Mouse (Mus musculus): Measurements from ENCODE around the gene 4933416C03Rik.

Gene 4933416C03Rik

DNA sequence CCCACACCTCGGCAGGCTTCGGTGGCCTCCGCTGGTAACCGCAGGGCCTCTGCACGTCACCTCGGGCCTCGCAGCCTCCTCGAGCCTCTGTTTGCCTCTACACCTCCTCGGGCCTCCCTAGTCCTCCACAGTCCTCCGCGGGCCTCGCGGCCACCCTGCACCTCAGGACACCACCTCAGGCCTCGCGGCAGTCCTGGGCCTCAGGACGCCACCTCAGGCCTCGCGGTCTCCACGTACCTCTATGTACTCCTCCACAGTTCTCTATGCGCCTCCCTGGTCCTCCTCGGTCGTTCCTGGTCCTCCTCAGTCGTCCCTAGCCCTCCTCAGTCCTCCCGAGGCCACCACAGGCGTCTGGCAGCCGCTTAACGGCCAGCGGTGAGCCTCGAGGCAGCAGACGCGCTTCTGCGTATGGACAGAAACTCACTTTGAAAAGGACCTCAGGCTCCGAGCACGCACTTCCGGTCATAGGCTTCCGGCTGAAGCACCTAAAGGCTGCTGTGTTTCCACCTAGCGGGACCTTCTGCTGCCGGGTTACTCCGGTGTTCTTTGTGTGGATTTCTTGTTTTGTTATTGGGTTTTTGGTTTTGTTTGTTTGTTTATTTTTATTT is at the start of gene 4933416C03Rik:
Gene 4933416C03Rik (minus strand): TSS at position 51 of the 608 bp plus-strand sequence.
- no peak for DNase-seq

DNA sequence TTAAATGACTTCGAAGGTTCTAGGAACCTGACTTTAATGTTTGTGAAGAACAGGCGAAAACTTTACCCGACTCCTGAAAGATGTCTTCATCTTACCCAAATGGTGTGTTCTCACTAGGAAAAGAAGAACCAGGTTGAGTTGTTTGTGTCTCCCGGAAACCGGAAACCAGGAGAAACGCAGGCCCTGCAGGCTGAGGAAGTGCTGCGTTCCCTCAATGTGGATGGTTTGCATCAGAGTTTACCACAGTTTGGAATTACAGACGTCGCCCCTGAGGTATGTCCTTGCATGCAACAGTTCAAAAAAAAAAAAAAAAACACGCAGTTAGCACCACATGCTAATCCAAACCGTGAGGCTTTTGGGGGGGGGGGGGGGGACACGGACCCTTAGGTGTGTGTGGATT is 48.6 kb upstream of the 4933416C03Rik start:
- DNase-seq, result no peak

DNA sequence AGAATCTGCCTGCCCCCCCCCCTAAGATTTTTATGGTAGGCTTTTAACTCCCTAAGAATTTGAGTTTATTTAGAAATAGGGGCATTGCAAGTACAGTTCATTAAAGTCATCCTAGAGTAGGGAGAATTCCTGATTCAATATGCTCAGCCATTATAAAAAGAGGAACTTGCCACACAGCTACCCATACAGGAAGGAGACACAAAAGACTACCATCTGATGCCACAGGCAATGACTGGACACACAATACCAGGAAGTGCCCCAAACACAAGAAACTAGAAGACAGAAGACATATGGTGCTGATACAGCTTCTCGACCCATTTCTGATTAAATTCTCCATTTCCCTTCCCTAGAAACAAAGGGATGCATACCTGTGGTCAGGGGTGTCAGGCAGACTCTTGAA is 43.0 kb upstream of the 4933416C03Rik start:
- no peak for DNase-seq

DNA sequence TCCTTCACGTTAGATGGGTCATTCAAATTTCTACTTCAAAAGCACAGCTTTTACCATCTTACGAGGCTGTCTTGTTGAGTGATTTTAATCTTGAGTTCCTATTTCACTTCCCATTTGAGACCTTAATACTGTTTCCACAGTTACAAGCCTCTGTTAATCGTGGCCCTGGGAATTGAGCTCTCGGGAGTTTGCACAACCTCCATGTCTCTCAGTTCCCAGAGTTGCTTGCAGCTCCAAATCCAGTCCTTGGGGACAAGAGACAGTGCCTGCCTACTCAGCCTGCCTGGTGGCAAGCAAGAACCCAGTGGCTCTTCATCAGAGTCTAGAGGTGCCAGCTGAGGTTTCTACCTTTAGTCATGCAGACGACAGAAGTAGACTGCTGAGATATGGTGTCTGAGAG is 41.0 kb upstream of the 4933416C03Rik start:
- DNase-seq, result no peak

DNA sequence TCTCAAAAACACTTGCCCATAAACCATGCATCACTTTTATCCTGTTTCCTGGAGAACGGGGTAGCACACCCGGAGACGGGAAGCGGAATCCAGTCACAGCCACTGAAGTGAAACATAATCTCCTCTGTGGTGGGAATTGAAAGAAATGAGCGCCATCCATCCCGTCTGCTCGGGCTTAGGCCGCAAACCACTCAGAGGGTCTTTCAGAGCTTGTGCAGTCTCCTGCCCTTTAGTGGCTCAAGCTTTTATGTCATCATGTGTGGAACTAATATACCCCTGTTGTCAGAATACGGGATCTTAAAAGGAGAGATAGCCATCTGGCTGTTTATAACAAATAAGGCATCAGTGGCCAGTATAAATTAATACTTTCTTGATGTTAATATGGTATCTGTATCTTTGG is 32.4 kb upstream of the 4933416C03Rik start:
- DNase-seq, result no peak

DNA sequence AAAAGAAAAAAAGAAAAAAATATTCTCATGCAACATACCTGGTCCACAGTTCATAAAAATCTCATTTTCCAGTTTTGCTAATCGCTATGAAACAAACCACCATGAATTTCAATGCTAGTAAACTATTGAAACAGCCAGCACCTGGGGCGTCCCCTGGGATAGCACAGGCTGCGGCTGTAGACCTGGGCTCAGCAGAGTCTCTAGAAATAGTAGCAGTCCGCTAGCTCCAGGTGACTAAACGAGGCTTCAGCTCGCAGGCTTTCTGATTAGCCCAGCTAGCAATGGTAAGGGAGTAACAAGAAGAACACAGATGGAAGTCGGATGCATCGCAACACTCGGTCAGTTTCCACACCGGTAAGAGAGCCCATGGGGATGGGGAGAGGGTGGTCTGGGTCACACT is 30.0 kb upstream of the 4933416C03Rik start:
- no peak for DNase-seq

DNA sequence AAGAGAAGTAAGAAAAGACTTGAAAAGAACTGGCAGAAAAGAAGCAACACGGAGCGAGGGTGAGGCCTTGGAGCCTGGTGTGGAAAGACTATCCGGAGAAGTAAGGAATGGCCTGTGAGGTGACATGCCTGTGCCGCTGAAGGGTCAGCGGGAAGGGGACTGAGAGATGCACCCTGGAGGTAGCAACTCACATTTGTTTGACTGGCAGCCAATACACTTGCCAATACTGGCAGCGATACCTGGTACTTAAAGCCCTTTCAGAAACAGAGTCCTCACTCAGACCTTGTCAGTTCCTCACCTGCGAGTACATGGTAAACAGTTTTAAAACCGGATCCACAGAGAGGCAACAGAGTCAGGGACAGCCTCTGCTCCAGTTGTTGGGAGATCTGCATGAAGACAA is 26.5 kb upstream of the 4933416C03Rik start:
- no peak for DNase-seq

DNA sequence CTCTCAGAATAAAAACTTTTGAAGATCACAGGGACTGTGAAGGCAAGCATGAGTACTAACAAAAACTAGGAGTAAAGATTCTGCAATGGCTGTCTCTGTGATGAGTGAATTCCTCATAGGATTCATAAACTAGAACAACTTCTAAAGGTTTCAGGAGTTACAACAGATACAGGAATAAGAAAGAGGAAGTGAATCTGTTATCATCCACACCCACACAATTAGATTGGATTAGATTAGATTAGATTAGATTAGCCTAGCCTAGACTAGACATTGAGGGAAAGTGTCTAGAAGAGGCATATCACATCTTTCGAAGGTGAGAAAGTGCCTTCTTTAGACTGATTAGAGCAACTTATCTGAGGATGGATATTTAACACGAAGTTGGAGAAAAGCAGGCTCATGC is 21.5 kb upstream of the 4933416C03Rik start:
- DNase-seq, result no peak

DNA sequence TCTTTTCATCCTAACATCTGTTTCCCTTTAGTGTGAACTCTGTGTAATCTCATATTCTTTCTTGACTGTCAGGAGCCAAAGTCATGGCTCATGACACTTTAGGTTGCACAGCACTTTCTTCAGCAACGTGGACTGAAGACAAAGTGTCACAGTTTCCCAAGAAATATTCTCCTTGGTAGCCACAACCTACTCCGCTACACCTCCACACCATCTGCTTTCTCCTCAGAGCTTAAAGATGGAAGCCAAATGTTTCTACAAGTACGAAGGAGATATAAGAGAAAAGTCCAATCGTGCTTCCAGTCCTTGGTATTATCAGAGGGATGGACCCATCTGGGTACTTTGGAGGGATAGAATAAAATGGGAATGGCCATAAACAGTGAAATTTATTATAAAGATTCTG is 18.5 kb upstream of the 4933416C03Rik start:
- no peak for DNase-seq

DNA sequence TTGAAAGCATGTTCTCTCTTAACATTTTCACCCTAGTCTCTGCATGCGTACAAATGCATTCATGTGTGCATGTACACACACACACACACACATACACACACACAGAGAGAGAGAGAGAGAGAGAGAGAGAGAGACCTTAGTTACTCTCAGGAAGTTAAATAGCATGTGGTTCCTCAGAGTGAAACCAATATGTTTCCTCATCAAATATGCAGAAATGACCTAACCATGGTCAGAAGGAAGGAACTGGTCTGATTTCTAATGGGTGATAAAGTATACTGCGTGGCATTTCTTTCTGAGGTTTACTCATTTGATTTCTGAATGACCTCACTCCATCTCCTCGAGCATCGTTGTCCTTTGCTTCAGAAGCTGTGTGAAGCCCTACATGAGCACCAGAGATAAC is 17.5 kb upstream of the 4933416C03Rik start:
- no peak for DNase-seq

DNA sequence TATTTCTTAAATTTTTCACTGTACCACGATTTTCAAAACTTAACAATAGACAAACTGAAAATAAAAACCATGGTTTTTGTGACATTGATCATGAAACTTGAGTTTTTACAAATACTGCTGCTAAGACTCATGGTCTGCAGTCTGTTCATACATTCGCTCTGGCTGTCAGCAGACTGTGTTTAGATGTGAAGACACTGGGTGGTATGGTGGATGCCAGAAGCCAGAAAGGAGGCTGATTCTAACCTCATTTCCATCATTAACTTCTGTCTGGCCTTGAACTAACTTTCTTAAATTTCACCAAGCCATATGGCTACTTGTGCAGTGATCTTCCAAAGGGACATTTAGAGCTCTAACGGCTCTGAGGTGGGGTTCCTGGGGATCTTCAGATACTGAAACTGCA is 16.7 kb upstream of the 4933416C03Rik start:
- no peak for DNase-seq

DNA sequence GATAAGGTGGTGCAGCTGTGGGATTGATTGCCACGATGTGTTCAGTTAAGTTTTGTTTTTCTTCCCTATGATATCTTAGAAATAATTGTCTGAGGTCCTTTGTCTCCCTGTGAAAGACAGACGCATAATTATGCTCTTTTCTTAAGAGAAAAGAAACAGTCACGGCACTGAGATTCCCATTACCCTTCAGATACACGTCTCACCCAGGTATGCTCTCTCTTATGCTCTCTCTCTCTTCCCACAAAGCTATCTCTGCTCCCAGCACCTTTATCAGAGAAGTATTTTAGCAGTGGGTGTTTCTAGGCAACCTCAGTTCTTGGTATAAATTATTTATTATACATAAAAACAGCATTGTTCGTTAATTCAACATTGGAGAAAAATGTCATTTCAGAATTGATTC is 11.6 kb upstream of the 4933416C03Rik start:
- no peak for DNase-seq

DNA sequence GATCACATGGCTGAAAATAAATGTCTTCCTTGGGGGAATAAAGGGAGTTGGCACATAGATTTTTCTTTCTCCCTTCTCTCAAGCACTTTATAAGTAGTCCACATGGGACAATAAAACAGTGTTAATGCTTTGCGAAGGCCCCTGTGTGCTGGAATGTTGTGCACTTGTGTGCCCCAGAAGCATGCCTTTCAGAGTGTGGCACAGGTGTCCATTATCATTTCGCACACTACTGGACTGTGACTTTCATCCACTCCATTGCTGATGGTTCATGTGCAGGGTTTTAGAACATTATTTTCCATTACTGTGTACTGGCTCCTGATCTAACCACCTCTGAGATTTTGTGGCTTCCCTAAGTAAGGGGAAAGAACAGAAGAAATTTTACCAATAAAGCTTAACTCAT is 10.1 kb upstream of the 4933416C03Rik start:
- no peak for DNase-seq

DNA sequence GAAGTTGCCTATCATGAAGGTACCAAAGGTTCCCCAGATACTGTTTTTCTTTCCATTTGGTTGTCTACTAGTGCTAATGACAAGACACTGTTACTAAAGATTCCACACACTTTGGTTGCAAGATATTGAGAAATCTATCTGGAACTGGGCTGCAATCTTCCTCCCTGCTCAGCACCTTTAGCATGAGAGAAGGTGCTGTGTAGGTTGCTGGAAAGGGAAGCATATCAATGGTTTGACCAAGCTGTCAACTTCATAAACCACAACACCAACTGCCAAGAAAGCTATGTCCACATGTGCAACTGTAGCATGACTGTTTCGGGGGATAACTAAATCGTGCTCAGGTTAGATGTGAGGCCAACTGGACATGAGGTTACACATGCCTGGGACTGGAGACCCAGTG is 7.7 kb upstream of the 4933416C03Rik start:
- DNase-seq, result no peak

DNA sequence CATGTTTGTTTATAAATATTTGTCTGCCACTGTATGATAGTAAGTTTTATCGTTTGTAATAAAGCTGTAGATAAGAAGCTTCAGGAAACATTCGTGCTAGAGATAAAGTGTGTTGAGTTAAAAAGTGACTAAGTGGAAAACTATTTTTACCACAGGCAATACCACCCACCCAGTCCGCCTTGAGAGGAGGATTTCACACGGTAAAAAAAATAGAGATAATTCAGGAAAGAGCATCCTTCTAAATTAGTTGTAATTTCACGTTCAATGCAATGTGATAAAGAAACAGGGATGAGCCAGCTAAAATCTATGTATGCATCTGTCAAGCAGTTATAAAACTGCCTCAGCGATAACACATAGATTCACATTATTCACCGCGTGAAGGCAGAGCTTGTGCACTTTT is 3.3 kb upstream of the 4933416C03Rik start:
- DNase-seq, result no peak

DNA sequence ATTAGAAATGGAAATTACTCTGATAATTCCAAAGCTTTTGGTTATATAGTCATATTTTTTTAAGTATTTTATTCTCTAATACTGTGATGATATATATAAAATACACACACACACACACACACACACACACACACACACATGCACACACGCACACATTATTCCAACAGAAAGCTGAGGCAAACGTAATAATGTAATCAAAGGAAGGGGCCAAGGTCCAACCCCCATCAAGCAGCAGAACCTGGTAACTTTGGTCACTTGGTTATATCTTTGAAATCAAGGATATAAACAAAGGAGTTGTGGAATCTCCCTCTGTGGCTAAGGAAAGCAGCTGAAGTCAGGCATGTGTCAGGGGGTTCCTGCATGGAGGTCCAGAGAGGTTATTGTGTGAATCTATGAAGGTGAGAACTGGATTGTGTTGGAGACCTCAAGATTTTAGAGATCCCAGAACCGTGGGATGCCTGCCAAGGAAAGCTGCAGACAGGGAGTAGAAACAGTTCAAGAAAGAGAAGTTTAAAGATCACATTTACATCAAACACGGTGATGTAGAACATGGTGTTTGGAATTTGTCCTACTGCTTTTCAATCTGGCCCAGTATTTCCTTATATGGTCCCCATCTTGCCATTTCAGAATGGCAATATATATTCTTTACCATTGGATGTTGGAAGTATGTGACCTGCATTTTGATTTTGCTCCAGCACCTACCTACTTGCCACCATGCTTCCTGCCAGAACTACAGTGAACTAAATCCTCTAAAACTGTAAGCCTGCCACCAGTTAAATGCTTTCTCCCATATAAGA is 2.4 kb upstream of the 4933416C03Rik start:
- no peak for DNase-seq

DNA sequence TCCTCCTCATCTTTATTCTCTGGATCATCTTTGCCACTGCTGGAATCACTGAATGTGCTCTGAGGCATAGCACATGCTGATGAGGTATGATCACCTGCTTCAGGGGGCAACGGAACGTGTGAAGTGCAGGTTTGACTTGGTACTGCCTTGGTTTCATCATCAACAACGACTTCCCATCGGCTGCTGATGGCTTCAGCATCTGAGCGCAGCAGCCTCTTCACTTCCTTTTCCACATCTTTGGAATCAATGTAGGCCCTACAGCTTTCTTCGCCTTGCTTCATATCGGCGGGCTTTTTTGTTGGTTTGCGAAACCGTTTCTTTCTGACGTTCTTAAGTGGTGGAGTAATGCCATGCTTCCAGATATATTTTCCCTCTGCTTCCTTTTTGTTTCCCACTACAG is 849 bp downstream of the 4933416C03Rik start:
- no peak for DNase-seq

DNA sequence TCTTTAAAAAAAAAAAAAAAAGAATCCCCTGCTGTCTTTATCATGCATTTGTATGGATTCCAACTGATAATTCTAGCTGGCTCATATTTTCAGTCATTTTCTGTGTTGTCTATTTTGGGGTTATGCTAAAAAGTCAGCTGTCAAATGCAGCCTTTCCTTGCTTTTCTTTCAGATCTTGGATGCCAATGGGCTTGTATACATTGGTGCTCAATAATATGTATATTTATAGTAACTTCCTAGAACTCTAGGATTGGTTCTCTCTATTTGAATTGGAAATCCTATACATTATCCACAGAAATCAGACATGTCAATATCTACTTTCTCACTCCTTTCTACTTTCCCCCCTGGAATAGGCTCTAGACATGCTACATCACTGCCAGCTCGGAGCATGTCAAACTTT is 5.0 kb downstream of the 4933416C03Rik start:
- no peak for DNase-seq

DNA sequence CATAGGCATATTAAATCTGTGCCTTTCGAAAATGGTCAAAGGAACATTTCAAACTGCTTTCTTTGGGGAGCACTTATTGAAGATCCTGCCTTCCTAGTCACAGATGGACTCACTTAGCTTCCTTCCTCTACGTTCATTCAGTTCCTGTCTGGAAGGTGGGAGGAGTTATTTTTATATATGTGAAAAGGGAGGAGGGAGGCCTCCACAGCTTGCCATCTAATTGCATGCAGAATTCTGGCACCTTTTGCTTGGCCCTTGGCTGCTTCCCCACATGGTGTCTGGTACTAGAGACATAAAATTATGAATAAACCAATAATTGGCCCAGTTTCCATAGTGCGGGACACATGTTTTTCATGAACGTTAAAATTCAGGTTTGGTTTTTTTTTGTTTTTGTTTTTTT is 5.5 kb downstream of the 4933416C03Rik start:
- no peak for DNase-seq

DNA sequence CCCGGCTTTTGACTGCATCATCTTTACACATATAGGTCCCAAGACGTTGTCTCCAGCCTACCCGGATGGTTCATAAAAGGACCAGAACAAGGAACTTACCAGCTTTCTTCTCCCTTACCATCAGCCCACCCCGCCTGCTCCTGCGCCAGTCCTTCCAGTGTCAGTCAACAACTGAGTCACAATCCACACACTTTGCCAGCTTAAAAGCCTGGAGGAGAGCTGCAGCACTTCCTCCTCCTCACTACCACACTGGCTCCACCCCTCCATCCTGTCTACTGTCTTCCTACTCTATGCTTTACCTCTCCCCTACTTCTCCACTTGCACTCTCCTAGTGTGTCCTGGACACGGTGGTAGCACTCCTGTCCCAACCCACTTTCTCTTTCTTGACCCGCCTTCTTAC is 15.2 kb downstream of the 4933416C03Rik start:
- no peak for DNase-seq

DNA sequence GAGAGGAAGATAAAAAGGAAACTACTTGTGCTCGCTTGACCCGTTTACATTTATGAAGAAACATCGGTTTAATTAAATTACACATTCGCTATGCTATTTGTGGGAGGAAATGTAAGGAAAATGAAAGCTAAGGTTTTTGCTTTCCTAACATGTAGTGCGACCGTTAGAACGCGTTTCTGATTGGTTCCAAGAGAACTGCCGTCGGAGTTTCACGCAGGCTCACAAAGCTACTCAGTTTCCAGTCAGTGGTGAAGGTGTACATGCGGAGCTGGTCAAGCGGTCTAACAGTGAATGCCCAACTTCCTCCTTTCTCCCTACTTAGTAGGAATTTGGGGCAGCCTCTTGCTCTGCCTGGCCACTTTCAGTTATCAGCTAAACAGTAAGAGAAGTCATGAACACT is 17.3 kb downstream of the 4933416C03Rik start:
- DNase-seq, result no peak

DNA sequence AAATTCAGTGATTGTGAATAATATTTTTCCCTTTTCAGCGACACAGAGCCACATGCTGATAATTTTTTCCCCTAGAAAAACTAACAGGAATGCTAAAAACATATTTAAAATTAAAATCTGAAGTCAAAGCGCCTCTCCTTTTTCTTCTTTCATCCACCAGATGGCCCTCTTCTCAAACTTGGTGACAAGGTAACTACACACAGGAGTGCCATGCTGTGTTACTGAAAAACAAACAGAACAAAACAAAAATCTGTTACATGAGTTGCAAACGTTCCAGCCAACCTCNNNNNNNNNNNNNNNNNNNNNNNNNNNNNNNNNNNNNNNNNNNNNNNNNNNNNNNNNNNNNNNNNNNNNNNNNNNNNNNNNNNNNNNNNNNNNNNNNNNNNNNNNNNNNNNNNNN is 29.8 kb downstream of the 4933416C03Rik start:
- no peak for DNase-seq

DNA sequence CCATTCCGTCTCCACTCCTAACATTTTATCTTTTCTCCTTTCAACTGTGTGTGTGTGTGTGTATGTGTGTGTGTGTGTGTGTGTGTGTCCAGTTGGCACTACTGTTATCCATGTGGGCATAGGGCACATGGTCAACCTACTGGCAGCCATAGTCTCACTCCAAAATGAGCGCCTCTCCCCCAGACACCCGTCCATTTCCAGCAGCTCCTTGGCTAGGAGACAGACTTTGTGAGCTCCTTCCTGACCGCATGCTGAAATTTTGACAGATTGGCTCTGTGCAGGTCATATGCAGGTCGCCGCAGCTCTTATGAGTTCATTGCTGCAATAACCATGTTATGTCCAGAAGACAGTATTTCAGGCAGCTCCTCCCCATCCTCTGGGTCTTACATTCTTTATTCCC is 32.9 kb downstream of the 4933416C03Rik start:
- DNase-seq, result no peak

DNA sequence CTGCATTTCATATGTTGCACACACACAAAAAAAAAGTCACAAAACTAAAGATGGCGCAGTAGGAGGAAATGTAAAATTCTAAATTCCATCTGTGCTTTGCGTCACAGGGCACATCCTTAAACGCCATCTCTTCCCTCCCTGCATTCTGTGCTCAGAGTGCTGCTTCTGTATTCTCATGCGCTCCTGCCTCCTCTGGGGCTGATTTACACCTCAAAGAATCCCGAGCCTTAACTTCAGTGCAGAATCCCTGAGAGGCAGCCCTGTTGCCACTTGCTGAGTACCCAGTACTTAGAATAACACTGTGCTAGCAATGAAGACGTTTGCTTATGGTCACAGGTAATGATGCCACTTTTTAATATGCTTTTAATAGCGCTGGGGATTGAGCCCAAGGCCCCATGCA is 34.3 kb downstream of the 4933416C03Rik start:
- DNase-seq, result no peak

DNA sequence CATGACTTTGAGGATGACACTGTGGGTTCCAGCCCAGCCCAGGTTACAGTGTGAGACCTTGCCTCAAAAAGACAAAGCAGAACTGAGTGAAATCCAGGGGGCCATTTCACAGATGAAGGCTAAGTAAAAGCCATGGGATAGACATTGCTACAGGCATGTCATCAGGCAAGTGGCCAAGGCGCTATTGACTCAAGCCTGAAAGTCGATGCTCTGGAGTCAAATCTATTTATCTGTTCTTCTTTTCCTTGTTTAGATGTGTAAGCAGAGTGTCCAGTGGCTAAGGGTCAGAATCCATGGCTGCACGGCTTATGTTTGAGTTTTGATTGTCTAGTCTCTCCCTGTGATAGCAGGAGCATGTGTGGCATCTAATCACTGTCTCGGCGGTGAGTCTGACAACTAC is 35.1 kb downstream of the 4933416C03Rik start:
- no peak for DNase-seq

Data from lung, postnatal 14 days (tissue).